Mouse (Mus musculus): ENCODE measurements around the gene Camsap3. TPM values are rescaled to one million over a fixed set of nuclear protein-coding genes. Genes with fewer than 3 reads are reported as not detected.

Gene Camsap3
- polyA plus RNA-seq, 1 experiment from 2014 or later = 5.1 TPM

DNA sequence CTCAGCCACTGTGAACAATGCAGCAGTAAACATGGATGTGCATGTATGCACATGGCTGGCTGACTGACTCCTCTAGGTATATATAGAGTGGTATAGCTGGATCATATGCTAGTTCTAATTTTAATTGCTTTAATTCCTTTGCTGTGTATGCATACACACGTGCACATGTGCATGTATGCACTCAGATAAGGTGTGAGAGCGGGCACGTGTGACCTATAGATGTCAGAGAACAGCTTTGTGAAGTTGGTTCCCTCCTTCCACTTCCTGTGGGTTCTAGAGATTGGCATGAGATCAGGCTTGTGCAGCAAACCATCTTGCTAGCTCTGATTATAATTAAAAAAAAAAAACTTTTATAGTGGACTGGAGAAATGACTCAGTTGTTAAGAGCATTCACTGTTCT lies 65.8 kb downstream of the Camsap3 start:
- Histone ChIP-seq H3K27me3 (ENCODE audit: control insufficient read depth, insufficient read depth, low read length) (no peaks in the 10 kb centered on the region), H3K4me3 (ENCODE audit: low read depth, low read length) (no peak overlapping the region), H3K9ac (replicated peaks; ENCODE audit: low read length) (no peak overlapping the region), H3K4me2 (ENCODE audit: low read depth, low read length) (no peak overlapping the region), H3K9me3 (replicated peaks; ENCODE audit: control insufficient read depth, low read length) (no peaks in the 10 kb centered on the region), H3K4me1 (ENCODE audit: control insufficient read depth, insufficient read depth, low read length) (no peaks in the 10 kb centered on the region; the same call in 1 of the 2 replicates), H3K36me3 (replicated peaks; ENCODE audit: control insufficient read depth, insufficient read depth, low read depth, low read length) (no peaks in the 10 kb centered on the region), H3K27ac (replicated peaks; ENCODE audit: low read depth, low read length) (no peak overlapping the region)
- WGBS = 68% methylated on average over 3 of the region's 3 CpGs
- DNase-seq (ENCODE audit: low spot score) = no peak
- ATAC-seq (replicated peaks; ENCODE audit: insufficient number of reproducible peaks, low FRiP score, low TSS enrichment, low read depth) = no peak

DNA sequence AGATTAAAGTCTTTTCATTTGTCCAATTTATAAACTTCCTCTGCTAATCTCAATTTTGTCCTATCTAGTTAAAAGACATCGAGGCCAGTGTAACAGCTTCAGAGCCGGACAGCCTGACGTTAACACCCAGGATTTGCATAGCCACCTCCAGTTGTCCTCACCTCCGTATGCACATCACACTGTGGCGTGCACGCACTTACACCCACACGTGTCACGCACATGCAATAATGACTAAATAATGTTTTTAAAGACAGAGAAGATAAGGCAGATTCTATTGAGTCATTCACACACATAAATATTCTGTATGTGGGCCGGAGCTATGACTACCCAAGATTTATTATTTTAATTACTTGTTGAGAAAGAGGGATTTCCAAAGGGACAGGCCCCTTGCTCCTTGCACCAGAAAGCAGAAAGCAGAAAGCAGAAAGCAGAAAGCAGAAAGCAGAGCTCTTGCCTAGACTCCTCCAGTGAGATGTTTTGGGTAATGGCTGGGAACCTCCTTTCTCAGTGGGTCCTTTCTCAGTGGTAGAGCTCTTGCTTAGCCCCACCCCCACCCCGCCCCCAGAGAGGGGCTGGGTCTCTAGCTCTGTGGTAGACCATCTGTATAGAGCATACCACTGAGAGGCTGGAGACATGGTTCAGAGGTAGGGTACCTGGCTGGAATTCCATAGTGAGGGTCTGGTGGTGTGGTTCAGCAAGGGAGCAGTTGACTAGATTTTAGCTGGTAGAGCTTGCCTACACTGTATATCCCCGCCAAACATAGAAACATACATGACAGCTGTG lies 67.8 kb downstream of the Camsap3 start:
- no peak for ATAC-seq (replicated peaks; ENCODE audit: insufficient number of reproducible peaks, low FRiP score, low TSS enrichment, low read depth)
- no peaks in the 10 kb centered on the region for H3K27me3 ChIP-seq (ENCODE audit: control insufficient read depth, insufficient read depth, low read length)
- H3K4me2 ChIP-seq (ENCODE audit: low read depth, low read length) = no peak overlapping the region
- H3K4me3 ChIP-seq (ENCODE audit: low read depth, low read length) = no peak overlapping the region
- no peak overlapping the region for H3K9ac ChIP-seq (replicated peaks; ENCODE audit: low read length)
- H3K36me3 ChIP-seq (replicated peaks; ENCODE audit: control insufficient read depth, insufficient read depth, low read depth, low read length) = no peaks in the 10 kb centered on the region
- WGBS = 77% methylated on average over 11 of the region's 11 CpGs
- no peaks in the 10 kb centered on the region for H3K9me3 ChIP-seq (replicated peaks; ENCODE audit: control insufficient read depth, low read length)
- no peaks in the 10 kb centered on the region; the same call in 1 of the 2 replicates for H3K4me1 ChIP-seq (ENCODE audit: control insufficient read depth, insufficient read depth, low read length)
- no peak for DNase-seq (ENCODE audit: low spot score)
- H3K27ac ChIP-seq (replicated peaks; ENCODE audit: low read depth, low read length) = no peak overlapping the region

DNA sequence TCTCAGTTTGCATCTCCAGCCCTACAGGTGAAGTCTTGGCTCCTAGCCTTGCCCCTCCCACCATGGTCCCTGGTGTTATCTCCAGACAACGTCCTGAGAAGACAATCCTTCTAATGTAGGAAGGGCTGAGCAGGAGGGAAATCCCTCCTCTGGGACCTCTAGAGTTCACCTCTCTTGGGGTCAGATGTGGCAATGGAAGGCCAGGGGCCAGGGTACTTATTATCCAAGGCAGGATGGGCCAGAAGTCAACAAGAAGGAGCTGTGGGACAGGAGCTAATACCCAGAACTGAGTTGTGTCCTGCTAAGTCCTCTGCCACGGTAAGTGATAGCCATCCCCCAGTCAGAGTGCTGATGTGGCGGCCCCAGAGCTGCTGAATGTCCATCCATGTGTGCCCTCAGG lies 68.4 kb downstream of the Camsap3 start, which contains the start of gene Retn:
TSS of gene Retn (plus strand) at position 245 of the 400 bp plus-strand sequence.
- Histone ChIP-seq H3K9ac (replicated peaks; ENCODE audit: low read length) (no peak within 1 kb of the TSS), H3K27me3 (ENCODE audit: control insufficient read depth, insufficient read depth, low read length) (no peaks in the 10 kb centered on the region), H3K27ac (replicated peaks; ENCODE audit: low read depth, low read length) (no peak within 1 kb of the TSS), H3K9me3 (replicated peaks; ENCODE audit: control insufficient read depth, low read length) (no peaks in the 10 kb centered on the region), H3K4me1 (ENCODE audit: control insufficient read depth, insufficient read depth, low read length) (no peaks in the 10 kb centered on the region; the same call in 1 of the 2 replicates), H3K4me2 (ENCODE audit: low read depth, low read length) (no peak within 1 kb of the TSS), H3K4me3 (ENCODE audit: low read depth, low read length) (no peak within 1 kb of the TSS), H3K36me3 (replicated peaks; ENCODE audit: control insufficient read depth, insufficient read depth, low read depth, low read length) (no peaks in the 10 kb centered on the region)
- DNase-seq (ENCODE audit: low spot score) = no peak
- 68% methylated on average over 3 of the region's 3 CpGs for WGBS
- ATAC-seq (replicated peaks; ENCODE audit: insufficient number of reproducible peaks, low FRiP score, low TSS enrichment, low read depth) = no peak

DNA sequence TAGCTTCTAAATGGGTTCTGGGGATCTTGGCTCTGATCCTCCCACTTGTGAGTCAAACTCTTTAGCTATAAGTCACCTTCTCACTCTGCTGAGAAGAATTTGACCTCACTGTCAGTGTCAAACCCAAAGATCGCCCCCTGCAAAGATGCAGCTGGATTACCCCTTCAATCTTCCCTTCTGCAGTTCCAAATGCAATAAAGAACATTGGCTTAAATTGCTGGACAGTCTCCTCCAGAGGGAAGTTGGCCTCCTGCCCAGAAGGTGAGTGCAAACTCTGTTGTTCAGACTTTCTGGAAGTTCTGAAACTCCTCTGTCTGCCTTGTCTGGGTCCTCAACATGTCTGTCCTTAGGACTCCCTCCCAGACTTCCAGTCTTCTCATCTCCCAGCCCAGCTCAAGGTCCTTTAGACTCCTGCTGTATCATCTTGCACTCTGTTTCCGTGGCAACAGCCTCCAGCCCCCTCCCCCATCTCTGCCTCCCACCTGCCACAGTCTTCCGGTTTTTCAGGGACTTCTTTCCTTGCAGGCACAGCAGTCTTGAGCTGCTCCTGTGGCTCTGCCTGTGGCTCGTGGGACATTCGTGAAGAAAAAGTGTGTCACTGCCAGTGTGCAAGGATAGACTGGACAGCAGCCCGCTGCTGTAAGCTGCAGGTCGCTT lies 69.8 kb downstream of the Camsap3 start:
- H3K27ac ChIP-seq (replicated peaks; ENCODE audit: low read depth, low read length) = no peak overlapping the region; the same call in 1 of the 2 replicates
- H3K9ac ChIP-seq (replicated peaks; ENCODE audit: low read length) = no peak overlapping the region
- H3K4me3 ChIP-seq (ENCODE audit: low read depth, low read length) = no peak overlapping the region
- ATAC-seq (replicated peaks; ENCODE audit: insufficient number of reproducible peaks, low FRiP score, low TSS enrichment, low read depth) (no peak; the same call in 1 of the 2 replicates), DNase-seq (ENCODE audit: low spot score) (peak; percentile 63)
- no peaks in the 10 kb centered on the region for H3K27me3 ChIP-seq (ENCODE audit: control insufficient read depth, insufficient read depth, low read length)
- no peaks in the 10 kb centered on the region; the same call in 1 of the 2 replicates for H3K4me1 ChIP-seq (ENCODE audit: control insufficient read depth, insufficient read depth, low read length)
- peak overlapping the region; percentile 20; the same call in 1 of the 2 replicates for H3K4me2 ChIP-seq (ENCODE audit: low read depth, low read length)
- H3K36me3 ChIP-seq (replicated peaks; ENCODE audit: control insufficient read depth, insufficient read depth, low read depth, low read length) = no peaks in the 10 kb centered on the region
- 29% methylated on average over 7 of the region's 7 CpGs for WGBS
- H3K9me3 ChIP-seq (replicated peaks; ENCODE audit: control insufficient read depth, low read length) = no peaks in the 10 kb centered on the region

Other genes with a start within 250 kb of the Camsap3 start
- not detected in 2 replicates for gene A430078G23Rik, start 233.9 kb upstream of the Camsap3 start, polyA plus RNA-seq (2014; fragmentation: Nextera tagmentation; extraction: Ambion mirVana)
- 7.2 and 8.8 TPM in 2 replicates for gene Arhgef18, start 194.3 kb upstream of the Camsap3 start, polyA plus RNA-seq (2014; fragmentation: Nextera tagmentation; extraction: Ambion mirVana)
- 2.1 TPM in 2 replicates for gene Pex11g, start 119.6 kb upstream of the Camsap3 start, polyA plus RNA-seq (2014; fragmentation: Nextera tagmentation; extraction: Ambion mirVana)
- 0.14 TPM in 1 of 2 replicates, not detected in the other for gene Tex45, start 116.4 kb upstream of the Camsap3 start, polyA plus RNA-seq (2014; fragmentation: Nextera tagmentation; extraction: Ambion mirVana)
- 29.0 and 29.9 TPM in 2 replicates for gene Zfp358, start 94.2 kb upstream of the Camsap3 start, polyA plus RNA-seq (2014; fragmentation: Nextera tagmentation; extraction: Ambion mirVana)
- 43.1 and 43.6 TPM in 2 replicates for gene Mcoln1, start 86.8 kb upstream of the Camsap3 start, polyA plus RNA-seq (2014; fragmentation: Nextera tagmentation; extraction: Ambion mirVana)
- gene Pnpla6, start 71.9 kb upstream of the Camsap3 start, polyA plus RNA-seq (2014; fragmentation: Nextera tagmentation; extraction: Ambion mirVana) = 13.6 and 17.5 TPM in 2 replicates
- gene C330021F23Rik, start 19.3 kb upstream of the Camsap3 start, polyA plus RNA-seq (2014; fragmentation: Nextera tagmentation; extraction: Ambion mirVana) = 2.5 and 5.4 TPM in 2 replicates
- gene Xab2, start 34.0 kb downstream of the Camsap3 start, polyA plus RNA-seq (2014; fragmentation: Nextera tagmentation; extraction: Ambion mirVana) = 61.4 and 61.6 TPM in 2 replicates
- gene Pet100, start 34.3 kb downstream of the Camsap3 start, polyA plus RNA-seq (2014; fragmentation: Nextera tagmentation; extraction: Ambion mirVana) = 73.5 and 84.1 TPM in 2 replicates
- gene Pcp2, start 38.3 kb downstream of the Camsap3 start, polyA plus RNA-seq (2014; fragmentation: Nextera tagmentation; extraction: Ambion mirVana) = 1.5 and 2.2 TPM in 2 replicates
- gene Stxbp2, start 43.7 kb downstream of the Camsap3 start, polyA plus RNA-seq (2014; fragmentation: Nextera tagmentation; extraction: Ambion mirVana) = 24.9 and 26.5 TPM in 2 replicates
- gene Retn, start 68.5 kb downstream of the Camsap3 start, polyA plus RNA-seq (2014; fragmentation: Nextera tagmentation; extraction: Ambion mirVana) = 0.42 TPM in 1 of 2 replicates, not detected in the other
- 0.28 TPM in 1 of 2 replicates, not detected in the other for gene Mcemp1, start 78.5 kb downstream of the Camsap3 start, polyA plus RNA-seq (2014; fragmentation: Nextera tagmentation; extraction: Ambion mirVana)
- gene Fcor, start 85.1 kb downstream of the Camsap3 start, polyA plus RNA-seq (2014; fragmentation: Nextera tagmentation; extraction: Ambion mirVana) = 7.8 and 10.8 TPM in 2 replicates
- gene Trappc5, start 89.0 kb downstream of the Camsap3 start, polyA plus RNA-seq (2014; fragmentation: Nextera tagmentation; extraction: Ambion mirVana) = 36.8 and 38.6 TPM in 2 replicates
- gene Fcer2a, start 106.9 kb downstream of the Camsap3 start, polyA plus RNA-seq (2014; fragmentation: Nextera tagmentation; extraction: Ambion mirVana) = 0.25 and 0.36 TPM in 2 replicates
- gene Clec4g, start 133.4 kb downstream of the Camsap3 start, polyA plus RNA-seq (2014; fragmentation: Nextera tagmentation; extraction: Ambion mirVana) = 0.28 TPM in 2 replicates
- not detected in 2 replicates for gene Cd209a, start 161.7 kb downstream of the Camsap3 start, polyA plus RNA-seq (2014; fragmentation: Nextera tagmentation; extraction: Ambion mirVana)

Measured in embryonic facial prominence, embryonic 11.5 days (tissue).